Mouse (Mus musculus) limb, embryonic 13.5 days (tissue): ENCODE measurements at regions not wholly inside any gene's neighbourhood (a gene's known extent, or its start where the extent isn't known, plus 50 kb on each side); places are given as distances from the start of the nearest gene placed in this dataset.

ENCODE experiments used
- ATAC-seq: fragments of 200-750 bp; cut with Nextera tagmentation; 2 replicates; pipeline ENCODE4 v1.8.0; 2017; ENCODE audit warnings: low read depth, moderate number of reproducible peaks, moderate TSS enrichment; ENCODE audit not compliant: low FRiP score
- H3K27ac ChIP-seq: fragments of 300-500 bp; sonication (generic); 2 replicates; pipeline ENCODE4 v1.5.1; 2015; ENCODE audit warnings: inconsistent platforms, mild to moderate bottlenecking, moderate library complexity
- H3K27me3 ChIP-seq: fragments of 300-500 bp; sonication (generic); 2 replicates; pipeline ENCODE4 v1.6.1; 2015; ENCODE audit warnings: mild to moderate bottlenecking, inconsistent platforms
- H3K36me3 ChIP-seq: fragments of 300-500 bp; sonication (generic); 2 replicates; pipeline ENCODE4 v1.6.1; 2015; ENCODE audit warnings: inconsistent platforms, mild to moderate bottlenecking, moderate library complexity
- H3K4me1 ChIP-seq: fragments of 300-500 bp; sonication (generic); 2 replicates; pipeline ENCODE4 v1.6.1; 2015; ENCODE audit warnings: inconsistent platforms
- H3K4me2 ChIP-seq: fragments of 300-500 bp; sonication (generic); replicated peaks from 2 replicates; pipeline ENCODE4 v1.6.1; 2015; ENCODE audit warnings: inconsistent platforms, mild to moderate bottlenecking, moderate library complexity
- H3K4me3 ChIP-seq: fragments of 300-500 bp; sonication (generic); 2 replicates; pipeline ENCODE4 v1.5.1; 2015; ENCODE audit warnings: moderate library complexity, mild to moderate bottlenecking, inconsistent platforms
- H3K9ac ChIP-seq: fragments of 300-500 bp; sonication (generic); 2 replicates; pipeline ENCODE4 v1.6.1; 2015; ENCODE audit warnings: mild to moderate bottlenecking, inconsistent platforms
- H3K9me3 ChIP-seq: fragments of 300-500 bp; sonication (generic); 2 replicates; pipeline ENCODE4 v1.6.1; 2016; ENCODE audit warnings: inconsistent platforms
- WGBS: fragments of 180-500 bp; shearing (Covaris S2); methylation state at CpG from one replicate; pipeline ENCODE4 v1.1.7; 2015; 5-methylcytosine and 5-hydroxymethylcytosine counted together

GRCm38 (mm10) chr16:21321188-21322070 lies 101.5 kb upstream of the Vps8 start:
- Histone ChIP-seq H3K9ac (no peak overlapping the region), H3K4me1 (peaks cover 58% of the 10 kb centered on the region), H3K36me3 (no peaks in the 10 kb centered on the region), H3K9me3 (no peaks in the 10 kb centered on the region), H3K4me3 (no peak overlapping the region), H3K27me3 (no peaks in the 10 kb centered on the region), H3K27ac (peak overlapping the region; percentile 63; the same call in 1 of the 2 replicates), H3K4me2 (peak overlapping the region; percentile 23; the same call in 1 of the 2 replicates)
- WGBS, result 36% methylated on average over 18 of the region's 18 CpGs
- peak; percentile 10; the same call in 1 of the 2 replicates for ATAC-seq

GRCm38 (mm10) chr16:21322437-21322836 lies 100.5 kb upstream of the Vps8 start:
- peaks cover 52% of the 10 kb centered on the region for H3K4me1 ChIP-seq
- 0 out of 2 replicates have a peak, but pooled peaks have one; percentile 31 for ATAC-seq
- no peaks in the 10 kb centered on the region for H3K36me3 ChIP-seq
- H3K4me3 ChIP-seq, result no peak overlapping the region
- no peak overlapping the region for H3K27ac ChIP-seq
- H3K9me3 ChIP-seq, result no peaks in the 10 kb centered on the region
- H3K9ac ChIP-seq, result no peak overlapping the region
- H3K27me3 ChIP-seq, result no peaks in the 10 kb centered on the region
- H3K4me2 ChIP-seq, result no peak overlapping the region
- 60% methylated on average over 10 of the region's 10 CpGs for WGBS

GRCm38 (mm10) chr16:21323446-21324034 lies 99.4 kb upstream of the Vps8 start:
- H3K4me2 ChIP-seq, result no peak overlapping the region
- H3K4me1 ChIP-seq, result peaks cover 41% of the 10 kb centered on the region
- WGBS, result 74% methylated on average over 3 of the region's 3 CpGs
- H3K4me3 ChIP-seq, result no peak overlapping the region
- H3K9me3 ChIP-seq, result no peaks in the 10 kb centered on the region
- no peak overlapping the region for H3K27ac ChIP-seq
- H3K36me3 ChIP-seq, result no peaks in the 10 kb centered on the region
- no peak for ATAC-seq
- no peaks in the 10 kb centered on the region for H3K27me3 ChIP-seq
- H3K9ac ChIP-seq, result no peak overlapping the region

GRCm38 (mm10) chr16:21327969-21328368 lies 94.9 kb upstream of the Vps8 start:
- Histone ChIP-seq H3K4me3 (no peak overlapping the region), H3K9ac (no peak overlapping the region), H3K9me3 (no peaks in the 10 kb centered on the region), H3K4me1 (peaks cover 16% of the 10 kb centered on the region), H3K4me2 (no peak overlapping the region), H3K36me3 (peaks cover 6% of the 10 kb centered on the region; the same call in 1 of the 2 replicates), H3K27ac (no peak overlapping the region), H3K27me3 (no peaks in the 10 kb centered on the region)
- ATAC-seq, result no peak
- 90% methylated on average over 4 of the region's 4 CpGs for WGBS

- H3K4me3 ChIP-seq, result no peak overlapping the region
- H3K27ac ChIP-seq, result no peak overlapping the region
- H3K36me3 ChIP-seq, result peaks cover 6% of the 10 kb centered on the region; the same call in 1 of the 2 replicates
- no peak for ATAC-seq
- H3K27me3 ChIP-seq, result no peaks in the 10 kb centered on the region
- H3K9ac ChIP-seq, result no peak overlapping the region
- H3K9me3 ChIP-seq, result no peaks in the 10 kb centered on the region
- peaks cover 20% of the 10 kb centered on the region for H3K4me1 ChIP-seq
- no peak overlapping the region for H3K4me2 ChIP-seq
- 77% methylated on average over 6 of the region's 6 CpGs for WGBS
Measured at GRCm38 (mm10) chr16:21329199-21329598, 93.7 kb upstream of the Vps8 start.

- H3K9ac ChIP-seq, result no peak overlapping the region
- no peaks in the 10 kb centered on the region for H3K27me3 ChIP-seq
- peaks cover 20% of the 10 kb centered on the region for H3K4me1 ChIP-seq
- no peak overlapping the region for H3K4me3 ChIP-seq
- peaks cover 6% of the 10 kb centered on the region; the same call in 1 of the 2 replicates for H3K36me3 ChIP-seq
- 93% methylated on average over 5 of the region's 5 CpGs for WGBS
- H3K4me2 ChIP-seq, result peak overlapping the region; percentile 92
- no peak overlapping the region for H3K27ac ChIP-seq
- H3K9me3 ChIP-seq, result no peaks in the 10 kb centered on the region
- no peak for ATAC-seq
Measured at GRCm38 (mm10) chr16:21331229-21331628, 91.7 kb upstream of the Vps8 start.

GRCm38 (mm10) chr16:21332411-21332810 lies 90.5 kb upstream of the Vps8 start:
- Histone ChIP-seq H3K27ac (peak overlapping the region; percentile 91; the same call in 1 of the 2 replicates), H3K9ac (peak overlapping the region; percentile 82), H3K27me3 (no peaks in the 10 kb centered on the region), H3K4me3 (peak overlapping the region; percentile 72), H3K36me3 (peaks cover 6% of the 10 kb centered on the region; the same call in 1 of the 2 replicates), H3K9me3 (no peaks in the 10 kb centered on the region), H3K4me1 (peaks cover 24% of the 10 kb centered on the region), H3K4me2 (peak overlapping the region; percentile 92)
- ATAC-seq, result no peak
- WGBS, result 60% methylated on average over 7 of the region's 7 CpGs

GRCm38 (mm10) chr16:21332862-21333222 lies 90.1 kb upstream of the Vps8 start:
- Histone ChIP-seq H3K36me3 (peaks cover 6% of the 10 kb centered on the region; the same call in 1 of the 2 replicates), H3K4me3 (peak overlapping the region; percentile 72), H3K9me3 (no peaks in the 10 kb centered on the region), H3K4me2 (peak overlapping the region; percentile 92), H3K9ac (peak overlapping the region; percentile 82), H3K4me1 (peaks cover 28% of the 10 kb centered on the region), H3K27ac (peak overlapping the region; percentile 91), H3K27me3 (no peaks in the 10 kb centered on the region)
- ATAC-seq, result no peak; the same call in 1 of the 2 replicates
- WGBS, result 1% methylated on average over 14 of the region's 14 CpGs

- Histone ChIP-seq H3K9ac (peak overlapping the region; percentile 82), H3K9me3 (no peaks in the 10 kb centered on the region)
Measured at GRCm38 (mm10) chr16:21333223-21333951, 89.5 kb upstream of the Vps8 start.

GRCm38 (mm10) chr16:21339061-21339459 lies 83.9 kb upstream of the Vps8 start:
- peak overlapping the region; percentile 94 for H3K27ac ChIP-seq
- 60% methylated on average over 6 of the region's 6 CpGs for WGBS
- H3K9ac ChIP-seq, result peak overlapping the region; percentile 51; the same call in 1 of the 2 replicates
- no peaks in the 10 kb centered on the region for H3K9me3 ChIP-seq
- H3K4me1 ChIP-seq, result peaks cover 49% of the 10 kb centered on the region
- no peak overlapping the region for H3K4me2 ChIP-seq
- no peak overlapping the region for H3K4me3 ChIP-seq
- H3K27me3 ChIP-seq, result no peaks in the 10 kb centered on the region
- no peaks in the 10 kb centered on the region for H3K36me3 ChIP-seq
- peak; percentile 46; the same call in 1 of the 2 replicates for ATAC-seq

More at GRCm38 (mm10) chr16:21333223-21333951, 89.5 kb upstream of the Vps8 start:
- H3K36me3 ChIP-seq, result peaks cover 6% of the 10 kb centered on the region; the same call in 1 of the 2 replicates
- ATAC-seq, result peak; percentile 91
- peak overlapping the region; percentile 91 for H3K27ac ChIP-seq
- H3K4me3 ChIP-seq, result peak overlapping the region; percentile 72
- H3K27me3 ChIP-seq, result no peaks in the 10 kb centered on the region
- H3K4me1 ChIP-seq, result peaks cover 33% of the 10 kb centered on the region
- peak overlapping the region; percentile 92 for H3K4me2 ChIP-seq
- 1% methylated on average over 44 of the region's 44 CpGs for WGBS

- 9% methylated on average over 11 of the region's 11 CpGs for WGBS
- Histone ChIP-seq H3K4me2 (peak overlapping the region; percentile 44), H3K9me3 (no peaks in the 10 kb centered on the region), H3K9ac (peak overlapping the region; percentile 51; the same call in 1 of the 2 replicates), H3K36me3 (no peaks in the 10 kb centered on the region), H3K27me3 (no peaks in the 10 kb centered on the region), H3K27ac (peak overlapping the region; percentile 94), H3K4me1 (peaks cover 49% of the 10 kb centered on the region), H3K4me3 (no peak overlapping the region)
- peak; percentile 76 for ATAC-seq
Measured at GRCm38 (mm10) chr16:21339460-21340081, 83.3 kb upstream of the Vps8 start.
